Mouse (Mus musculus) left cerebral cortex, adult 9 months (tissue): ENCODE measurements around the gene Tmprss3.

Experiments
- DNase-seq, 2 experiments: peaks; one replicate each; pipeline ENCODE4 v3.0.0; 2022; ENCODE audit warnings: low spot score in 2 of 2

Gene Tmprss3

GRCm38 (mm10) chr17:31195207-31195606 lies 3.6 kb downstream of the Tmprss3 start:
- no peak for DNase-seq

- no peak for DNase-seq
Observed at GRCm38 (mm10) chr17:31193360-31193759, 5.4 kb downstream of the Tmprss3 start.

- DNase-seq, result no peak
Observed at GRCm38 (mm10) chr17:31192663-31193062, 6.1 kb downstream of the Tmprss3 start.

- DNase-seq, result no peak
Observed at GRCm38 (mm10) chr17:31191825-31192224, 7.0 kb downstream of the Tmprss3 start.

GRCm38 (mm10) chr17:31187370-31187769 lies 11.4 kb downstream of the Tmprss3 start:
- peak in 1 of 2 experiments; percentile 67 for DNase-seq

- no peak for DNase-seq
Observed at GRCm38 (mm10) chr17:31184269-31184990, 14.3 kb downstream of the Tmprss3 start.

- DNase-seq, result peak in 1 of 2 experiments; percentile 45
Observed at GRCm38 (mm10) chr17:31183180-31183974, 15.4 kb downstream of the Tmprss3 start.

- DNase-seq, result no peak
Observed at GRCm38 (mm10) chr17:31181490-31181889, 17.3 kb downstream of the Tmprss3 start.

GRCm38 (mm10) chr17:31176321-31176720 lies 22.5 kb downstream of the Tmprss3 start:
- no peak for DNase-seq

GRCm38 (mm10) chr17:31169796-31170195 lies 29.0 kb downstream of the Tmprss3 start:
- no peak for DNase-seq

- DNase-seq, result no peak
Observed at GRCm38 (mm10) chr17:31165127-31165526, 33.6 kb downstream of the Tmprss3 start, which contains the start of gene Tff1. Gene Tff1, minus strand, starts transcription at chr17:31165277.

GRCm38 (mm10) chr17:31163821-31164220 lies 35.0 kb downstream of the Tmprss3 start:
- DNase-seq, result no peak

- DNase-seq, result no peak
Observed at GRCm38 (mm10) chr17:31162607-31163006, 36.2 kb downstream of the Tmprss3 start.

- no peak for DNase-seq
Observed at GRCm38 (mm10) chr17:31160291-31160690, 38.5 kb downstream of the Tmprss3 start.

- DNase-seq, result no peak
Observed at GRCm38 (mm10) chr17:31157921-31158320, 40.9 kb downstream of the Tmprss3 start.

GRCm38 (mm10) chr17:31153785-31154184 lies 45.0 kb downstream of the Tmprss3 start:
- no peak for DNase-seq

GRCm38 (mm10) chr17:31152966-31153499 lies 45.7 kb downstream of the Tmprss3 start:
- DNase-seq, result no peak

- DNase-seq, result no peak
Observed at GRCm38 (mm10) chr17:31152512-31152911, 46.3 kb downstream of the Tmprss3 start.

GRCm38 (mm10) chr17:31145998-31146397 lies 52.8 kb downstream of the Tmprss3 start:
- no peak for DNase-seq

- no peak for DNase-seq
Observed at GRCm38 (mm10) chr17:31144040-31145037, 54.4 kb downstream of the Tmprss3 start, which contains the start of gene Tff2. Gene Tff2, minus strand, starts transcription at chr17:31144282.

- DNase-seq, result no peak
Observed at GRCm38 (mm10) chr17:31142116-31142515, 56.7 kb downstream of the Tmprss3 start.
